Mouse (Mus musculus): ENCODE data around the gene Agk.

DNA sequence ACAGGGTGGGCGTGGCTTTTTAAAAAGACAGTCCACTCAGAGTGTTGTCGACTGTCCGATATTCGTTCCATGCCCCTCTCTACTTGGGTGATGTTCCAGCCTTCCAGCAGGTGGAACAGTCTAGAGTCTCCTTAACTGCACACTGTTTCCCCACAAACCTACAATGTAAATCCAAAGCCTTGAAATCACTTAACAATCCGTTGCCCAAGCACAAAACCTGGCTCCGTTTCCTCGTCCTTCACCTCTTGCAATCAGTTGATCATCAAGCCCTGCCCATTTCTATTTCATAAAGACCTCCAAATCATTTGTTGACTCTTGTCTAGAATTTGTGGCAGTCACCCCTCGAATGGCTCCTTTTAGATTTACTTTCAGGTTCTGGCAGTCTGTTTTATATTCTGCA, 1.4 kb downstream of the Agk start:
- no peak for TF ChIP-seq POLR2A (IDR thresholded peaks at IDR 0.05; ENCODE audit: extremely low read depth, insufficient read depth, low read length)
- no peak for TF ChIP-seq CTCF (IDR thresholded peaks at IDR 0.05; ENCODE audit: extremely low read depth, insufficient read depth, low read length)

Measured in cortical plate, adult 2 months (tissue).